Mouse (Mus musculus) kidney, postnatal 10 days (tissue): ENCODE results near the gene Olfr1501.
"Not testable (repeated sequence)": the region's sequence is repeated elsewhere in the genome, so short reads cannot be mapped to it uniquely, and the experiment has no call there.

Source experiments
- DNase-seq: peaks from one replicate; pipeline ENCODE4 v3.0.0; 2021; ENCODE audit warnings: mixed read lengths

The Olfr1501 gene

GRCm38 (mm10) chr19:13850592-13850991 is at the start of gene Olfr1501:
Olfr1501 (minus strand) TSS chr19:13850692.
- not testable (repeated sequence) for DNase-seq

- DNase-seq = no peak
Measured at GRCm38 (mm10) chr19:13897828-13898227, 47.3 kb upstream of the Olfr1501 start, which contains the start of gene Olfr1504. Olfr1504 (minus strand) TSS chr19:13897928.

GRCm38 (mm10) chr19:13861495-13861894 is 11.0 kb upstream of the Olfr1501 start, which contains the start of gene Olfr1502:
Olfr1502 (plus strand) TSS chr19:13861795.
- no peak for DNase-seq

- no peak for DNase-seq
Measured at GRCm38 (mm10) chr19:13830388-13830787, 20.1 kb downstream of the Olfr1501 start, which contains the start of gene Olfr1500. Olfr1500 (minus strand) TSS chr19:13830488.

- DNase-seq = no peak
Measured at GRCm38 (mm10) chr19:13828447-13828846, 22.0 kb downstream of the Olfr1501 start.

- no peak for DNase-seq
Measured at GRCm38 (mm10) chr19:13820847-13821246, 29.6 kb downstream of the Olfr1501 start.

GRCm38 (mm10) chr19:13819347-13819746 is 31.1 kb downstream of the Olfr1501 start, which contains the start of gene Olfr1499:
Olfr1499 (minus strand) TSS chr19:13819447.
- no peak for DNase-seq

GRCm38 (mm10) chr19:13818827-13819226 is 31.7 kb downstream of the Olfr1501 start:
- DNase-seq = no peak

- no peak for DNase-seq
Measured at GRCm38 (mm10) chr19:13812823-13813222, 37.7 kb downstream of the Olfr1501 start.

- not testable (repeated sequence) for DNase-seq
Measured at GRCm38 (mm10) chr19:13805486-13805885, 45.0 kb downstream of the Olfr1501 start.

- no peak for DNase-seq
Measured at GRCm38 (mm10) chr19:13798102-13798501, 52.4 kb downstream of the Olfr1501 start, which contains the start of gene Olfr1497. Olfr1497 (minus strand) TSS chr19:13798202.
